In genomic region chr5:134521806-134522205, GRCm38 (mm10) we compare ENCODE assay signal across 14 mouse cellular contexts. TPM values are rescaled to one million over a fixed set of nuclear protein-coding genes. Genes with fewer than 3 reads are reported as not detected.
A peak's percentile ranks its signal among the peaks of the same experiment; 100 is the strongest.
DNase-seq lines count a peak whose midpoint lies in the region; ATAC-seq and TF ChIP-seq lines count a peak whose summit lies in the region.
"Had no signal": no experiment of that assay in that cellular context is flagged by ENCODE, and none has a peak within 500 bp of the region (broad histone marks: within the 10 kb centered on the region; RNA-seq: fewer than 3 reads in every experiment).

No protein-coding gene starts in this region.

- peaks cover 88% of the 10 kb centered on the region for H3K36me3 ChIP-seq in midbrain, embryonic 13.5 days
- peaks cover 50% of the 10 kb centered on the region for H3K36me3 ChIP-seq in midbrain, postnatal 0 days (ENCODE audit: insufficient read depth, low read length)
- H3K36me3 ChIP-seq in macrophage (ENCODE audit: inconsistent target): peaks cover 12% of the 10 kb centered on the region

- H3K79me2 ChIP-seq in macrophage (ENCODE audit: inconsistent target): peaks cover 10% of the 10 kb centered on the region; the same call in 1 of the 2 replicates

- ATAC-seq in midbrain, embryonic 13.5 days: no peak
- ATAC-seq in midbrain, postnatal 0 days (ENCODE audit: low FRiP score): no peak

- no peaks in the 10 kb centered on the region for H3K27me3 ChIP-seq in midbrain, embryonic 13.5 days
- no peaks in the 10 kb centered on the region for H3K27me3 ChIP-seq in midbrain, postnatal 0 days (ENCODE audit: insufficient read depth, low read length)
- H3K27me3 ChIP-seq in cerebellum, adult 2 months (ENCODE audit: control insufficient read depth, insufficient read depth, low read length): no peaks in the 10 kb centered on the region
- H3K27me3 ChIP-seq: embryonic facial prominence, embryonic 15.5 days; heart, embryonic 15.5 days; midbrain, embryonic 15.5 days had no signal

- no peak for DNase-seq in midbrain, postnatal 0 days (ENCODE audit: low spot score)
- peak; percentile 17 for DNase-seq in c-Kit-positive CD71-positive TER-119-positive erythroid progenitor cells, embryonic 14.5 days (ENCODE audit: low spot score)
- no peak for DNase-seq in gastrocnemius, postnatal 4 days (ENCODE audit: low spot score in 2 of 2)
- DNase-seq in cerebellum, adult 2 months: no peak
- DNase-seq in retina, embryonic 14.5 days (ENCODE audit: low spot score): no peak
- no peak for DNase-seq in thymus, adult 18-20 months
- DNase-seq: adrenal gland, postnatal 36 days; cerebellum, adult 9-11 months had no signal

- TF ChIP-seq POLR2A in cerebellum, adult 2 months (IDR thresholded peaks at IDR 0.05; ENCODE audit: borderline replicate concordance, insufficient read depth, low read length): no peak

- H3K4me3 ChIP-seq in midbrain, embryonic 13.5 days (replicated peaks): no peak overlapping the region
- no peak overlapping the region for H3K4me3 ChIP-seq in midbrain, postnatal 0 days (ENCODE audit: low read depth, low read length)
- H3K4me3 ChIP-seq in macrophage (ENCODE audit: inconsistent target): no peak overlapping the region
- no peak overlapping the region for H3K4me3 ChIP-seq in cerebellum, adult 2 months (replicated peaks; ENCODE audit: insufficient read depth, low read depth, low read length)
- H3K4me3 ChIP-seq: embryonic facial prominence, embryonic 15.5 days; heart, embryonic 15.5 days; midbrain, embryonic 15.5 days had no signal

- H3K27ac ChIP-seq in midbrain, embryonic 13.5 days: 0 out of 2 replicates have a peak overlapping the region, but pooled peaks have one; percentile 31
- no peak overlapping the region for H3K27ac ChIP-seq in midbrain, postnatal 0 days (ENCODE audit: low read depth, low read length)
- H3K27ac ChIP-seq in macrophage: peak overlapping the region; percentile 75
- H3K27ac ChIP-seq in cerebellum, adult 2 months (ENCODE audit: insufficient read depth, low read length): no peak overlapping the region
- H3K27ac ChIP-seq: embryonic facial prominence, embryonic 15.5 days; heart, embryonic 15.5 days; midbrain, embryonic 15.5 days had no signal

- no peak overlapping the region for H3K9ac ChIP-seq in midbrain, embryonic 13.5 days (replicated peaks)
- no peak overlapping the region for H3K9ac ChIP-seq in midbrain, postnatal 0 days (replicated peaks; ENCODE audit: low read length, poor library complexity, severe bottlenecking)
- H3K9ac ChIP-seq: embryonic facial prominence, embryonic 15.5 days; heart, embryonic 15.5 days; midbrain, embryonic 15.5 days had no signal

- no peaks in the 10 kb centered on the region for H3K9me3 ChIP-seq in midbrain, embryonic 13.5 days
- H3K9me3 ChIP-seq in midbrain, postnatal 0 days (ENCODE audit: low read length): no peaks in the 10 kb centered on the region
- H3K9me3 ChIP-seq: embryonic facial prominence, embryonic 15.5 days; heart, embryonic 15.5 days; midbrain, embryonic 15.5 days had no signal

- TF ChIP-seq CTCF in midbrain, postnatal 0 days (IDR thresholded peaks at IDR 0.05): no peak
- TF ChIP-seq CTCF in cerebellum, adult 2 months (IDR thresholded peaks at IDR 0.05; ENCODE audit: borderline replicate concordance, insufficient read depth, low read depth, low read length): no peak

- 89% methylated on average over 7 of the region's 7 CpGs for WGBS in midbrain, embryonic 13.5 days
- WGBS in midbrain, postnatal 0 days: 91% methylated on average over 7 of the region's 7 CpGs
- 32% methylated on average over 4 of the region's 7 CpGs for WGBS in macrophage (ENCODE audit: missing documents)
- WGBS in cerebellum, adult 2 months: 79% methylated on average over 7 of the region's 7 CpGs

- H3K4me2 ChIP-seq in midbrain, embryonic 13.5 days (replicated peaks): no peak overlapping the region
- H3K4me2 ChIP-seq in midbrain, postnatal 0 days (ENCODE audit: low read depth, low read length, poor library complexity, severe bottlenecking): no peak overlapping the region
- H3K4me2 ChIP-seq: embryonic facial prominence, embryonic 15.5 days; heart, embryonic 15.5 days; midbrain, embryonic 15.5 days had no signal

- H3K4me1 ChIP-seq in midbrain, embryonic 13.5 days (replicated peaks): 0 out of 2 replicates have a peak, but pooled peaks cover 7% of the 10 kb centered on the region
- no peaks in the 10 kb centered on the region for H3K4me1 ChIP-seq in midbrain, postnatal 0 days (ENCODE audit: insufficient read depth, low read length)
- H3K4me1 ChIP-seq in cerebellum, adult 2 months (ENCODE audit: control insufficient read depth, insufficient read depth, low read length): peaks cover 6% of the 10 kb centered on the region
- H3K4me1 ChIP-seq: embryonic facial prominence, embryonic 15.5 days; heart, embryonic 15.5 days; midbrain, embryonic 15.5 days had no signal

RNA-seq across cellular contexts. Expression of gene Clip2, which starts 30.4 kb away (rescaled TPM):
- polyA plus RNA-seq in midbrain, embryonic 13.5 days (2015; fragmentation: Nextera tagmentation; extraction: Ambion mirVana): 13.4 and 15.3 TPM in 2 replicates
- total RNA-seq in midbrain, postnatal 0 days (2014; rRNA removed): 148 and 153 TPM in 2 replicates
- 13.1 TPM in 2 replicates for polyA plus RNA-seq in midbrain, postnatal 0 days (2015; fragmentation: Nextera tagmentation; extraction: Ambion mirVana)
- 10 to 100 TPM; 11.8 to 85.0 (median 49.1) TPM for total RNA-seq in macrophage (2018; cell fraction: chromatin; rRNA removed)
- 10 to 100 TPM; 12.8 to 32.5 (median 20.5) TPM for total RNA-seq in macrophage (2018; cell fraction: cytosol; rRNA removed)
- 10 to 100 TPM; 18.9 to 60.9 (median 39.2) TPM for total RNA-seq in macrophage (2018; cell fraction: nucleus; rRNA removed)
- 12.7 to 25.8 TPM (median 14.6 TPM) in 3 replicates for polyA plus RNA-seq in macrophage (2018)
- total RNA-seq in gastrocnemius, postnatal 4 days (2021): 10 to 100 TPM; 15.8 to 17.6 TPM
- 54.2 and 59.1 TPM in 2 replicates for polyA plus RNA-seq in cerebellum, adult 2 months (2012; rRNA removed)

RNA-seq across cellular contexts. Expression of gene Syna, which starts 38.2 kb away (rescaled TPM):
- polyA plus RNA-seq in midbrain, embryonic 13.5 days (2015; fragmentation: Nextera tagmentation; extraction: Ambion mirVana): 0.47 and 0.48 TPM in 2 replicates
- total RNA-seq in midbrain, postnatal 0 days (2014; rRNA removed): not detected in 2 replicates
- polyA plus RNA-seq in midbrain, postnatal 0 days (2015; fragmentation: Nextera tagmentation; extraction: Ambion mirVana): 0.93 and 1.1 TPM in 2 replicates
- total RNA-seq in macrophage (2018; cell fraction: chromatin; rRNA removed): not detected
- total RNA-seq in macrophage (2018; cell fraction: cytosol; rRNA removed): under 1 TPM in 2 of 26 experiments, not detected in 24; 0.05 to 0.06 TPM
- total RNA-seq in macrophage (2018; cell fraction: nucleus; rRNA removed): not detected
- polyA plus RNA-seq in macrophage (2018): not detected in 3 replicates
- not detected for total RNA-seq in gastrocnemius, postnatal 4 days (2021)
- 0.05 TPM in 1 of 2 replicates, not detected in the other for polyA plus RNA-seq in cerebellum, adult 2 months (2012; rRNA removed)
- total RNA-seq: adrenal gland, postnatal 36 days had no signal
- polyA plus RNA-seq: stomach, embryonic 14.5 days had no signal

RNA-seq across cellular contexts. Expression of gene Rfc2, which starts 59.4 kb away (rescaled TPM):
- polyA plus RNA-seq in midbrain, embryonic 13.5 days (2015; fragmentation: Nextera tagmentation; extraction: Ambion mirVana): 215 and 219 TPM in 2 replicates
- 58.1 and 87.6 TPM in 2 replicates for total RNA-seq in midbrain, postnatal 0 days (2014; rRNA removed)
- polyA plus RNA-seq in midbrain, postnatal 0 days (2015; fragmentation: Nextera tagmentation; extraction: Ambion mirVana): 155 and 157 TPM in 2 replicates
- total RNA-seq in macrophage (2018; cell fraction: chromatin; rRNA removed): 100 to 1,000 TPM in 23 of 26 experiments, 10 to 100 TPM in 3; 50.1 to 375 (median 230) TPM
- total RNA-seq in macrophage (2018; cell fraction: cytosol; rRNA removed): 100 to 1,000 TPM in 3 of 26 experiments, 10 to 100 TPM in 23; 48.7 to 120 (median 76.1) TPM
- total RNA-seq in macrophage (2018; cell fraction: nucleus; rRNA removed): 100 to 1,000 TPM in 20 of 26 experiments, 10 to 100 TPM in 6; 41.1 to 290 (median 182) TPM
- polyA plus RNA-seq in macrophage (2018): 65.2 to 94.5 TPM (median 74.5 TPM) in 3 replicates
- 10 to 100 TPM; 42.6 to 45.0 TPM for total RNA-seq in gastrocnemius, postnatal 4 days (2021)
- 113 and 116 TPM in 2 replicates for polyA plus RNA-seq in cerebellum, adult 2 months (2012; rRNA removed)

Comparison
In these comparisons a context has a peak if more than half of its experiments do, and no peak if none do; other contexts are left out.
1. H3K27ac ChIP-seq: peak in midbrain, embryonic 13.5 days (single experiment) and macrophage (single experiment); none in midbrain, postnatal 0 days (single experiment) and cerebellum, adult 2 months (single experiment).